Mouse (Mus musculus): Measurements from ENCODE around the gene Btbd35f28. TPM values are rescaled to one million over a fixed set of nuclear protein-coding genes. Genes with fewer than 3 reads are reported as not detected.
"Not testable (repeated sequence)": the region's sequence is repeated elsewhere in the genome, so short reads cannot be mapped to it uniquely, and the experiment has no call there.

Gene Btbd35f28
- not detected in 2 replicates for polyA plus RNA-seq (2012; rRNA removed)

DNA sequence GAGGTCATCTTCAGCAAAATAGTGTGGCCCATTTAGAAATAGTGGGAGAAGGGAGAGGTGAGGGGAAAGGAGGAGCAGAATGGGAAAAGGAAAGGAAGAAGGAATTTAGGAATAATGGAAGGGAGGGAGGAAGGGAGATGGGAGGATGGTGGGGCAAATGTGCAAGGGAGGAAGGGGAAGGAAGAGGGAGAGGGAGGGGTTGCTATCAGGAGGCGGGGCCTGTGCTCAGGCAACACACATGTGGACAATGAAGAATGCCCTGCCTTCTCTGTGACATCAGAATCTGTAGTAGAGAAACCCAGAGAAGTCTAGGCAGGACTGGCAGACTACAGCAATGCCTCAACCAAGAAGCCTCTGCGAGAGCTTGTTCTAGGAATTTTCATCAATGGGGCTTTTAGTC is at the start of gene Btbd35f28:
Gene Btbd35f28, plus strand, starts transcription at position 301 of the 400 bp plus-strand sequence.
- not testable (repeated sequence) for H3K27me3 ChIP-seq (replicated peaks; ENCODE audit: control insufficient read depth, insufficient read depth, low read length); H3K4me3 ChIP-seq (ENCODE audit: insufficient read depth, low read depth, low read length); H3K27ac ChIP-seq (ENCODE audit: insufficient read depth, low read depth, low read length); H3K4me1 ChIP-seq (ENCODE audit: control insufficient read depth, insufficient read depth, low read length); H3K36me3 ChIP-seq (ENCODE audit: control insufficient read depth, insufficient read depth, low read length); DNase-seq
- WGBS, result no CpG with 5 or more reads among the region's 2 CpGs

Other genes with a start within 250 kb of the Btbd35f28 start
- not detected in 2 replicates for gene Btbd35f16, start 239.6 kb upstream of the Btbd35f28 start, polyA plus RNA-seq (2012; rRNA removed)
- gene Btbd35f3, start 158.9 kb upstream of the Btbd35f28 start, polyA plus RNA-seq (2012; rRNA removed), result not detected in 2 replicates
- not detected in 2 replicates for gene Btbd35f20, start 94.7 kb downstream of the Btbd35f28 start, polyA plus RNA-seq (2012; rRNA removed)
- gene Btbd35f17, start 174.1 kb downstream of the Btbd35f28 start, polyA plus RNA-seq (2012; rRNA removed), result not detected in 2 replicates